Mouse (Mus musculus) liver, embryonic 14 days (tissue): ENCODE results near the gene Olfr830. TPM values are rescaled to one million over a fixed set of nuclear protein-coding genes. Genes with fewer than 3 reads are reported as not detected.

Experiments used
- polyA plus RNA-seq: library from polyadenylated mRNA; depleted of rRNA; stranded (reverse); fragments of >200 nt; gene quantifications from 2 replicates; pipeline ENCODE4 v1.2.3, GENCODE M21; 2012; rRNA removed

The Olfr830 gene
- not detected in 2 replicates for polyA plus RNA-seq

GRCm38 (mm10) chr9:18874393-18874792 lies at the start of gene Olfr830:
Olfr830 (plus strand) TSS chr9:18874693.

GRCm38 (mm10) chr9:18854633-18855032 lies 19.9 kb upstream of the Olfr830 start, which contains the start of gene Olfr829:
Olfr829 (plus strand) TSS chr9:18854933.

Other genes with a start within 250 kb of the Olfr830 start
- 0.27 and 0.52 TPM in 2 replicates for gene Muc16, start 200.2 kb upstream of the Olfr830 start, polyA plus RNA-seq
- gene Olfr24, start 110.7 kb upstream of the Olfr830 start, polyA plus RNA-seq: not detected in 2 replicates
- gene Olfr828, start 55.2 kb upstream of the Olfr830 start, polyA plus RNA-seq: not detected in 2 replicates
- gene Olfr829, start 19.8 kb upstream of the Olfr830 start, polyA plus RNA-seq: not detected in 2 replicates
- not detected in 2 replicates for gene Olfr832, start 62.4 kb downstream of the Olfr830 start, polyA plus RNA-seq
- not detected in 2 replicates for gene Olfr834, start 113.3 kb downstream of the Olfr830 start, polyA plus RNA-seq
- gene Olfr835, start 158.0 kb downstream of the Olfr830 start, polyA plus RNA-seq: not detected in 2 replicates
- gene Olfr836, start 245.7 kb downstream of the Olfr830 start, polyA plus RNA-seq: not detected in 2 replicates